Mouse (Mus musculus): ENCODE results near the gene Ppp1r21. TPM values are rescaled to one million over a fixed set of nuclear protein-coding genes. Genes with fewer than 3 reads are reported as not detected.

Ppp1r21 gene
- total and polyA plus RNA-seq, 3 experiments: 11.1 to 16.2 TPM; not detected in 1

DNA sequence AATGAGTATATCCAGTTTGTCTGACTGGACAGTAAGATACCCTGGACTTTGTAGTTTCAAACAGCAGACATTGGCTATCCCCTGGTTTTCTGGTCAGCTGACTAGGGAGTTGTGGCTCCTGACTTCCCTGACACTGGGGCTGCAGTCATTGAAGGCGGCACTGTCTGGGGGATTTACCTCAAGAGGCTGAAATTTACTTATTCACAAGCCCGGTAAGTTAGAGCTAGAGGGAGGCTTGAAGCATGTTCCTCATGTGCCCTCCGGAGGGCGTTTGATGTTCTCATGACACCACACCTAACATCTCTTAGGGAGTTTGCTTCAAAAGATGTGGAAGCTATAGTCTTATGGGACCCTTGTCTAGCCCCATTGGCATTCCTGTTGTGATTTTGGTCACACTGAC lies 26.8 kb downstream of the Ppp1r21 start:
- no peaks in the 10 kb centered on the region for H3K4me1 ChIP-seq (ENCODE audit: control insufficient read depth in 1 of 2, insufficient read depth in 2 of 2, low read length in 2 of 2)
- H3K4me3 ChIP-seq (ENCODE audit: control insufficient read depth in 1 of 2, insufficient read depth in 1 of 2, low read depth in 2 of 2, low read length in 2 of 2): no peak overlapping the region
- no peaks in the 10 kb centered on the region for H3K27me3 ChIP-seq (ENCODE audit: control insufficient read depth in 1 of 2, insufficient read depth in 2 of 2, low read length in 2 of 2)
- no peaks in the 10 kb centered on the region for H3K79me2 ChIP-seq (ENCODE audit: control insufficient read depth, insufficient read depth, low read length, poor library complexity)
- no peaks in the 10 kb centered on the region for H3K36me3 ChIP-seq (ENCODE audit: control insufficient read depth in 1 of 2, insufficient read depth in 2 of 2, low read length in 2 of 2)
- DNase-seq (ENCODE audit: low read depth, low spot score): no peak
- TF ChIP-seq TCF12 (IDR thresholded peaks at IDR 0.05; ENCODE audit: low read depth, low read length) (no peak), CTCF (IDR thresholded peaks at IDR 0.05 in 2 of 3, conservative IDR thresholded peaks at IDR 0.05 in 1 of 3; ENCODE audit: control insufficient read depth in 1 of 3, insufficient read depth in 1 of 3, low read depth in 2 of 3, low read length in 3 of 3, poor library complexity in 1 of 3, severe bottlenecking in 1 of 3) (peak in 1 of 3 experiments; percentile 2; a peak in 1 of 6 replicates)
- H3K9me3 ChIP-seq (replicated peaks; ENCODE audit: insufficient read depth, low read length): no peaks in the 10 kb centered on the region
- H3K27ac ChIP-seq (ENCODE audit: control insufficient read depth, low read depth, low read length): no peak overlapping the region
- no peak overlapping the region for H3K9ac ChIP-seq (ENCODE audit: control insufficient read depth, low read depth, low read length, poor library complexity, severe bottlenecking)

GRCm38 (mm10) chr17:88558168-88558842 lies 28.4 kb downstream of the Ppp1r21 start:
- H3K27ac ChIP-seq (ENCODE audit: control insufficient read depth, low read depth, low read length): no peak overlapping the region
- no peaks in the 10 kb centered on the region for H3K4me1 ChIP-seq (ENCODE audit: control insufficient read depth in 1 of 2, insufficient read depth in 2 of 2, low read length in 2 of 2)
- no peaks in the 10 kb centered on the region for H3K36me3 ChIP-seq (ENCODE audit: control insufficient read depth in 1 of 2, insufficient read depth in 2 of 2, low read length in 2 of 2)
- no peak for TF ChIP-seq HCFC1 (IDR thresholded peaks at IDR 0.05; ENCODE audit: low read depth, low read length)
- TF ChIP-seq GABPA (IDR thresholded peaks at IDR 0.05; ENCODE audit: low read depth, low read length): no peak
- TF ChIP-seq CTCF (IDR thresholded peaks at IDR 0.05 in 2 of 3, conservative IDR thresholded peaks at IDR 0.05 in 1 of 3; ENCODE audit: control insufficient read depth in 1 of 3, insufficient read depth in 1 of 3, low read depth in 2 of 3, low read length in 3 of 3, poor library complexity in 1 of 3, severe bottlenecking in 1 of 3): peak in 1 of 3 experiments; percentile 10; a peak in 2 of 6 replicates
- TF ChIP-seq POLR2AphosphoS5 (IDR thresholded peaks at IDR 0.05; ENCODE audit: borderline replicate concordance, low read depth, low read length): no peak
- H3K4me3 ChIP-seq (ENCODE audit: control insufficient read depth in 1 of 2, insufficient read depth in 1 of 2, low read depth in 2 of 2, low read length in 2 of 2): no peak overlapping the region
- DNase-seq (ENCODE audit: low read depth, low spot score): no peak
- no peak overlapping the region for H3K9ac ChIP-seq (ENCODE audit: control insufficient read depth, low read depth, low read length, poor library complexity, severe bottlenecking)
- H3K9me3 ChIP-seq (replicated peaks; ENCODE audit: insufficient read depth, low read length): no peaks in the 10 kb centered on the region
- H3K79me2 ChIP-seq (ENCODE audit: control insufficient read depth, insufficient read depth, low read length, poor library complexity): no peaks in the 10 kb centered on the region
- H3K27me3 ChIP-seq (ENCODE audit: control insufficient read depth in 1 of 2, insufficient read depth in 2 of 2, low read length in 2 of 2): no peaks in the 10 kb centered on the region

DNA sequence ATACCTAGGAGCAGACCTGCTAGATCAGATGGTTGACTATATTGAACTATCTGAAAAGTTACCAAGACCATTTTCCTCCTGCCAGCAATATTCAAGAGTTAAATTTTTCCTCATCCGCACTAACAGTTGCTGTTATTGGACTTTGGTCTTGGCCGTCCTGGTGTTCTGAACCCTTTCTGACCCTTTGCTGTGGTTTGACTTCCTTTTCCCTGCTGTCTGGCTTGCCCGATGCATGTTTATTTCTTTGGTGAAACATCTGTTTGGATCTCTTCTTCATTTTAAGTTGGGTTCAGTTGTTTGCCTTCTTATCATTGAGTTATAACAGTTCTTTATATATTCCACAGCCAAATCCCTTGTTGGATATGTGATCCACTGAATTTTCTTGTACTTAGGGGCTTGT lies 33.7 kb downstream of the Ppp1r21 start:
- H3K9ac ChIP-seq (ENCODE audit: control insufficient read depth, low read depth, low read length, poor library complexity, severe bottlenecking): no peak overlapping the region
- no peaks in the 10 kb centered on the region for H3K27me3 ChIP-seq (ENCODE audit: control insufficient read depth in 1 of 2, insufficient read depth in 2 of 2, low read length in 2 of 2)

More for the DNA sequence above, 33.7 kb downstream of the Ppp1r21 start:
- Histone ChIP-seq H3K9me3 (replicated peaks; ENCODE audit: insufficient read depth, low read length) (no peaks in the 10 kb centered on the region), H3K27ac (ENCODE audit: control insufficient read depth, low read depth, low read length) (no peak overlapping the region), H3K4me3 (ENCODE audit: control insufficient read depth in 1 of 2, insufficient read depth in 1 of 2, low read depth in 2 of 2, low read length in 2 of 2) (no peak overlapping the region), H3K36me3 (ENCODE audit: control insufficient read depth in 1 of 2, insufficient read depth in 2 of 2, low read length in 2 of 2) (no peaks in the 10 kb centered on the region), H3K4me1 (ENCODE audit: control insufficient read depth in 1 of 2, insufficient read depth in 2 of 2, low read length in 2 of 2) (no peaks in the 10 kb centered on the region), H3K79me2 (ENCODE audit: control insufficient read depth, insufficient read depth, low read length, poor library complexity) (no peaks in the 10 kb centered on the region)
- TF ChIP-seq ZKSCAN1 (IDR thresholded peaks at IDR 0.05; ENCODE audit: low read depth, low read length) (no peak), E2F4 (IDR thresholded peaks at IDR 0.05; ENCODE audit: borderline replicate concordance, low read depth, low read length) (no peak), GABPA (IDR thresholded peaks at IDR 0.05; ENCODE audit: low read depth, low read length) (no peak), MXI1 (IDR thresholded peaks at IDR 0.05; ENCODE audit: low read depth, low read length) (no peak), CHD1 (IDR thresholded peaks at IDR 0.05; ENCODE audit: low read depth, low read length) (no peak), NELFE (IDR thresholded peaks at IDR 0.05; ENCODE audit: low read depth, low read length) (no peak), GATA1 (IDR thresholded peaks at IDR 0.05; ENCODE audit: low read depth, low read length) (no peak), ELF1 (IDR thresholded peaks at IDR 0.05; ENCODE audit: low read depth, low read length) (no peak), RAD21 (IDR thresholded peaks at IDR 0.05; ENCODE audit: low read depth, low read length) (no peak), JUND (IDR thresholded peaks at IDR 0.05; ENCODE audit: low read depth, low read length) (no peak), CTCF (IDR thresholded peaks at IDR 0.05 in 2 of 3, conservative IDR thresholded peaks at IDR 0.05 in 1 of 3; ENCODE audit: control insufficient read depth in 1 of 3, insufficient read depth in 1 of 3, low read depth in 2 of 3, low read length in 3 of 3, poor library complexity in 1 of 3, severe bottlenecking in 1 of 3) (no peak), ZC3H11A (IDR thresholded peaks at IDR 0.05; ENCODE audit: low read depth, low read length) (no peak), MYB (IDR thresholded peaks at IDR 0.05; ENCODE audit: low read depth, low read length) (no peak)
- no peak for DNase-seq (ENCODE audit: low read depth, low spot score)

Measured in MEL (cell line).